Mouse (Mus musculus) midbrain, embryonic 13.5 days (tissue): ENCODE data around the gene Gm8020. TPM values are rescaled to one million over a fixed set of nuclear protein-coding genes. Genes with fewer than 3 reads are reported as not detected.
"Not testable (repeated sequence)": the region's sequence is repeated elsewhere in the genome, so short reads cannot be mapped to it uniquely, and the experiment has no call there.

Experiments used
- ATAC-seq: fragments of 200-750 bp; cut with Nextera tagmentation; 2 replicates; pipeline ENCODE4 v1.8.0; 2017; ENCODE audit warnings: mild to moderate bottlenecking, moderate TSS enrichment, moderate library complexity
- H3K27ac ChIP-seq: fragments of 300-500 bp; sonication (generic); 2 replicates; pipeline ENCODE4 v1.5.1; 2015; ENCODE audit warnings: inconsistent platforms, mild to moderate bottlenecking, moderate library complexity
- H3K27me3 ChIP-seq: fragments of 300-500 bp; sonication (generic); 2 replicates; pipeline ENCODE4 v1.6.1; 2015; ENCODE audit warnings: mild to moderate bottlenecking, inconsistent platforms
- H3K36me3 ChIP-seq: fragments of 300-500 bp; sonication (generic); 2 replicates; pipeline ENCODE4 v1.6.1; 2015; ENCODE audit warnings: mild to moderate bottlenecking, inconsistent platforms
- H3K4me1 ChIP-seq: fragments of 300-500 bp; sonication (generic); replicated peaks from 2 replicates; pipeline ENCODE4 v1.6.1; 2015; ENCODE audit warnings: inconsistent platforms
- H3K4me2 ChIP-seq: fragments of 300-500 bp; sonication (generic); replicated peaks from 2 replicates; pipeline ENCODE4 v1.6.1; 2015; ENCODE audit warnings: moderate library complexity, mild to moderate bottlenecking, inconsistent platforms
- H3K4me3 ChIP-seq: fragments of 300-500 bp; sonication (generic); replicated peaks from 2 replicates; pipeline ENCODE4 v1.5.1; 2015; ENCODE audit warnings: mild to moderate bottlenecking, inconsistent platforms
- H3K9ac ChIP-seq: fragments of 300-500 bp; sonication (generic); replicated peaks from 2 replicates; pipeline ENCODE4 v1.6.1; 2015; ENCODE audit warnings: mild to moderate bottlenecking, inconsistent platforms
- H3K9me3 ChIP-seq: fragments of 300-500 bp; sonication (generic); 2 replicates; pipeline ENCODE4 v1.6.1; 2016; ENCODE audit warnings: mild to moderate bottlenecking, inconsistent platforms
- WGBS: fragments of 180-500 bp; shearing (Covaris S2); methylation state at CpG from one replicate; pipeline ENCODE4 v1.1.7; 2015; 5-methylcytosine and 5-hydroxymethylcytosine counted together
- polyA plus RNA-seq: library from polyadenylated mRNA; unstranded; fragments of >200 nt; fragmentation: Nextera tagmentation; extraction: Ambion mirVana; gene quantifications from 2 replicates; pipeline ENCODE4 v1.2.1, GENCODE M21; 2015

The Gm8020 gene
- not detected in 2 replicates for polyA plus RNA-seq

DNA sequence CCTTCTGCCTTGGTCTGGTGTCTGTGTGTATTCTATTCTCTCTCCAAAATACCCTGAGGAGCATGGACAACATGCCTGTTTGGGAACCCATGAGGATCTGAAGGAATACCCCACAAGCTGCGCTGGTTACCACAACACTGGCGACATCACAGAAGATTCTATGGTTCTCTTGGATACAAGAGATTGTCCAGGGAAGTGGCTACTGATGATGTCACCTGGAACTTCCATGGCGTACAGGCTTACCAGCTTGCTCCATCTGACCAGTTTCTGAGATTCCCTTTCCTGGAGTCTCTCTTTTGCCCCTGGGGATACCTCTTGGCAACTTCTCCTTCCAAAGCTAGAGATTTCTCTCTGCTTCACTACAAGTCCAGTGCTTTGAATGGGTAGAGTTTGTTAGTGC is at the start of gene Gm8020:
TSS of gene Gm8020 (minus strand) at position 101 of the 400 bp plus-strand sequence.
- not testable (repeated sequence) for H3K27ac ChIP-seq, H3K4me3 ChIP-seq, H3K4me2 ChIP-seq, H3K9ac ChIP-seq, ATAC-seq, H3K9me3 ChIP-seq, H3K4me1 ChIP-seq, H3K36me3 ChIP-seq, H3K27me3 ChIP-seq
- WGBS: 100% methylated on average over 1 of the region's 3 CpGs

- not testable (repeated sequence) for H3K9me3 ChIP-seq, H3K27ac ChIP-seq, H3K36me3 ChIP-seq, H3K4me2 ChIP-seq, H3K4me1 ChIP-seq, H3K4me3 ChIP-seq, H3K27me3 ChIP-seq, H3K9ac ChIP-seq
- peak; percentile 88 for ATAC-seq
- 11% methylated on average over 28 of the region's 31 CpGs for WGBS
These were observed 41.1 kb upstream of the Gm8020 start for GRCm38 (mm10) chr14:42543170-42543701.

DNA sequence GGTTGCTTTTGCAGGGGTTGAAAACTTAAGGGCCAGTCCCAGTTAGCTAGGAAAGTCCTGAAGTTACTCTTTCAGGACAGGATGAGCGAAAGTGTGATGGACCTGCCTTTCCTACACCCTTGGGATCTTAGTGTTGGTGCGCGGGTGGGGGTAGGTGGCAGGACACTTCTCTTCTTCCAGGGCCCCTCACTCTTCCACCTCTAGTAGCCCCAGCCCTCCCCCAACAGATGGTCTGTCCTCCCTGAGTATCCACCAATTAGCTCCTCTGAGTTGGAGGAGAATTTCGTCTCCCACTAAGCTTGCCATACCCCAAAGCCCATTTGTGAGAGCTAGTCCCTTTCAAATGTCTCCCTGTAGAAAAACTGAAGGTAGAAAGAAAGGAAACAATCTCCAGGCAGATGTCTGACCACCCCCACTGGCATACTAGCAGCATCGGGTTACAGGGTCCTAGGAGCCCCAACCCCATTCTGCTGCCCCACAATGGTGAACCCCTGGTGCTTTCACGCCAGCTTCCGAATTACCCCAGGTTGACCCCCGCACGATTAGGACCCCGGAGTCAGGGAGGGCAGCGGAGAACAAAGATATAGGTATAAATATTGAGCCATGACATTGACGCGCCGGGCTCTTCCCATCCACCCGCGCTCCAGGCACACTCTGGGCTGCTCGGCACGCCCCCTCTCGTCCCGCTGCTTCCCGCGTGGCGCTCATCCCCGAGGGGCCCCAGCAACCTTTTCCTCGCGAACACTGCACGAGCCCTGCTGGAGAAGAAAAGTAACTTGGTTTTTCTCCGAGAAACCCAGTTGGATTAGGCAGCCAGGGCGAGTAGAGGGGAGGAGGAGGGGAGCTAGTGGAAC is 40.4 kb upstream of the Gm8020 start:
- H3K9ac ChIP-seq, H3K4me2 ChIP-seq, H3K4me3 ChIP-seq, H3K27ac ChIP-seq, H3K4me1 ChIP-seq, H3K36me3 ChIP-seq, H3K9me3 ChIP-seq, H3K27me3 ChIP-seq: not testable (repeated sequence)
- WGBS: 29% methylated on average over 23 of the region's 29 CpGs
- peak; percentile 83 for ATAC-seq

DNA sequence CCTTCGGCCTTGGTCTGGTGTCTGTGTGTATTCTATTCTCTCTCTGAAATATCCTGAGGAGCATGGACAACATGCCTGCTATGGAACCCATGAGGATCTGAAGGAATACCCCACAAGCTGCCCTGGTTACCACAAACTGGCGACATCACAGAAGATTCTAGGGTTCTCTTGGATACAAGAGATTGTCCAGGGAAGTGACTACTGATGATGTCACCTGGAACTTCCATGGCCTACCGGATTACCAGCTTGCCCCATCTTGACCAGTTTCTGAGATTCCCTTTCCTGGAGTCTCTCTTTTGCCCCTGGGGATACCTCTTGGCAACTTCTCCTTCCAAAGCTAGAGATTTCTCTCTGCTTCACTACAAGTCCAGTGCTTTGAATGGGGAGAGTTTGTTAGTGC is 22.0 kb upstream of the Gm8020 start, which contains the start of gene Gm8024:
TSS of gene Gm8024 (minus strand) at position 101 of the 400 bp plus-strand sequence.
- not testable (repeated sequence) for H3K36me3 ChIP-seq, H3K9ac ChIP-seq, H3K9me3 ChIP-seq, H3K27ac ChIP-seq, H3K4me2 ChIP-seq, ATAC-seq, H3K27me3 ChIP-seq, H3K4me3 ChIP-seq, H3K4me1 ChIP-seq
- 100% methylated on average over 1 of the region's 3 CpGs for WGBS

DNA sequence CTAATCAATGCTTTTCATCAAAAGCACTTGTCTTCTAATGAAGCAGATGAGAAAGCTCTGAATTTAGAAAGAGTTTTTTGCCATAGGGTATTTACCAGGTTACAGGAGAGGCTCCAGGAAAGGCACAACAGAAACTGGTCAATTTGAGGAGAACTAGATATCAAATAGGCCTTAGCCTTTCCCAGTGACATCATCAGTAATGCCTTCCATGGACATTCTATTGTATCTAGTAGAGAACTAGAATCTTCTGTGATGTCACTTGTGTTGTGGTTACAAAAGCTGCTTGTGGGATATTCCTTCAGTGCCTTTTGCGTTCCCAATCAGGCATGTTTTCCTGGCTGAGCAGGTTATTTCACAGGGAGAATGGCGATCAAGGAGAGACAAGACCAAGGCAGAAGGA is 38.6 kb downstream of the Gm8020 start, which contains the start of gene Gm8011:
TSS of gene Gm8011 (plus strand) at position 301 of the 400 bp plus-strand sequence.
- H3K9ac ChIP-seq, H3K9me3 ChIP-seq, H3K27ac ChIP-seq, H3K36me3 ChIP-seq, H3K4me3 ChIP-seq, H3K4me1 ChIP-seq, H3K27me3 ChIP-seq, ATAC-seq, H3K4me2 ChIP-seq: not testable (repeated sequence)
- WGBS: 45% methylated on average over 2 of the region's 2 CpGs

Other genes starting within 250 kb of the Gm8020 start
- gene Gm17026, start 242.3 kb downstream of the Gm8020 start, polyA plus RNA-seq: not detected in 2 replicates
- not detected in 2 replicates for gene Gm9611, start 205.0 kb downstream of the Gm8020 start, polyA plus RNA-seq
- not detected in 2 replicates for gene Gm7995, start 192.1 kb downstream of the Gm8020 start, polyA plus RNA-seq
- gene Gm8005, start 62.7 kb downstream of the Gm8020 start, polyA plus RNA-seq: not detected in 2 replicates
- not detected in 2 replicates for gene Gm8011, start 38.5 kb downstream of the Gm8020 start, polyA plus RNA-seq
- gene Gm8024, start 21.9 kb upstream of the Gm8020 start, polyA plus RNA-seq: not detected in 2 replicates
- gene Gm17124, start 97.5 kb upstream of the Gm8020 start, polyA plus RNA-seq: not detected in 2 replicates
- not detected in 2 replicates for gene Gm3633, start 139.6 kb upstream of the Gm8020 start, polyA plus RNA-seq
- not detected in 2 replicates for gene Gm10378, start 153.6 kb upstream of the Gm8020 start, polyA plus RNA-seq